Mouse (Mus musculus): ENCODE data around the gene Tmem117. TPM values are rescaled to one million over a fixed set of nuclear protein-coding genes. Genes with fewer than 3 reads are reported as not detected.

Tmem117 gene
- polyA plus RNA-seq, 1 experiment from 2014 or later, result 2.3 TPM

DNA sequence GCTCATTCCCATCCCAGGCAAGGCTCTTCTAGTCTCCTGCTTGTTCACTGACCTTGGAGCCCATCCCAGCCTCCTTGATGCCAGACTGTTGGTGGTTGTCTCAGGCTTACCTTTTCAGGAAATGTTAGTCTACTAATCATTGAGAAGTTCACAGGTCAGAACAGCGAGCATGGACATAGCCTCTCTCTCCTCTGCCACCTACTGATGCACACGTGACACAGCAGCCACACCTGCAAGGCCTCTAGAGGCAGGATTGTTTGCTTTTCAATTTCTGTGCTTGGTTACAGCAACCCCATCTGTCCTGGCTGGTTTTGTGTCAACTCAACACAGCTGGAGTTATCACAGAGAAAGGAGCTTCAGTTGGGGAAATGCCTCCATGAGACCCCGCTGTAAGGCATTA lies 52.1 kb downstream of the Tmem117 start:
- ATAC-seq, result no peak
- H3K9me3 ChIP-seq (replicated peaks; ENCODE audit: control insufficient read depth, low read length), result no peaks in the 10 kb centered on the region
- no peaks in the 10 kb centered on the region for H3K36me3 ChIP-seq (ENCODE audit: control insufficient read depth, insufficient read depth, low read length)
- H3K27me3 ChIP-seq (replicated peaks; ENCODE audit: control insufficient read depth, insufficient read depth, low read length), result no peaks in the 10 kb centered on the region
- no peak overlapping the region for H3K9ac ChIP-seq (ENCODE audit: low read length)
- DNase-seq (ENCODE audit: low spot score), result no peak
- no peak overlapping the region for H3K4me2 ChIP-seq (ENCODE audit: low read length)
- WGBS, result 71% methylated on average over 3 of the region's 3 CpGs
- H3K27ac ChIP-seq (ENCODE audit: low read depth, low read length), result no peak overlapping the region
- no peak overlapping the region for H3K4me3 ChIP-seq (ENCODE audit: low read depth, low read length)
- no peaks in the 10 kb centered on the region for H3K4me1 ChIP-seq (ENCODE audit: control insufficient read depth, insufficient read depth, low read length)

GRCm38 (mm10) chr15:94684269-94684668 lies 55.2 kb downstream of the Tmem117 start:
- no peak for DNase-seq (ENCODE audit: low spot score)
- H3K4me3 ChIP-seq (ENCODE audit: low read depth, low read length), result no peak overlapping the region
- ATAC-seq, result no peak
- H3K36me3 ChIP-seq (ENCODE audit: control insufficient read depth, insufficient read depth, low read length), result no peaks in the 10 kb centered on the region
- no peak overlapping the region for H3K27ac ChIP-seq (ENCODE audit: low read depth, low read length)
- WGBS, result 76% methylated on average over 7 of the region's 7 CpGs
- H3K4me1 ChIP-seq (ENCODE audit: control insufficient read depth, insufficient read depth, low read length), result no peaks in the 10 kb centered on the region
- no peaks in the 10 kb centered on the region for H3K27me3 ChIP-seq (replicated peaks; ENCODE audit: control insufficient read depth, insufficient read depth, low read length)
- no peak overlapping the region for H3K4me2 ChIP-seq (ENCODE audit: low read length)
- H3K9ac ChIP-seq (ENCODE audit: low read length), result no peak overlapping the region
- H3K9me3 ChIP-seq (replicated peaks; ENCODE audit: control insufficient read depth, low read length), result no peaks in the 10 kb centered on the region

DNA sequence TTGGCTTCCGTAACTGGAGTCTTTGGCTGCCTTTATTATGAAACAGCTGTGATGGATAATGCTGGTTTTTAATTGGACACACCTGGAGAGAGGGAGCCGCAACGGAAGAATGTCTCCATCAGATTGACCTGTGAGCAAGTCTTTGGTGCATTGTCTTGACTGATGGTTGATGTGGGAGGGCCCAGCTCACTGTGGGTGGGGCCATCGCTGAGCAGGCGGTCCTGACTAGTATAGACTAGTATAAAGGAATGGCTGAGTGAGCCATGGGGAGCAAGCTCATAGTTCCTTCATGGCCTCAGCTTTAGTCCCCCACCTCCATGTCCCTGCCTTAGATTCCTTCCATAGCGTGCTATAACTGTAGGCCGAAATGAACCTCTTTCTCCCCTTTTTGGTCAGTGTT lies 58.1 kb downstream of the Tmem117 start:
- ATAC-seq, result no peak
- no peak overlapping the region for H3K9ac ChIP-seq (ENCODE audit: low read length)

DNA sequence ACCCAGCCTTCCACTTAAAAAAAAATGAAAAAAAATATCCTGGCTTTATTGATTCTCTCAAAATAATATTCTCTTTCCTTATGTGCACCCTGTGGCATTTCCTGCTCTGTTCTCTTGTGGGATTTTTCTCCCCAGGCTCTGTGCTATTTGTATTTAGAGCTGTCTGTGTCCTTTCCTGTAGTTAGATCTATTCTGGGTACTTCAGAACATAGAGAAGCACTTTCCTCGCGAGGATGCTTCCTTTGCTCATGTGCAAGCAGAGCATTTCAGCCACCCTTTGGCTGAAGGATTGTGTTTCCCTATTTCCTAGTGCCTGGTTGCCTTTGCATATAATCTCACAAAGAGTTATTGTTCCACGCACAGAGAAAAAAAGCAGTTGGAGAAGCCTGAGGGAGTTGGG lies 58.6 kb downstream of the Tmem117 start:
- Histone ChIP-seq H3K9ac (ENCODE audit: low read length) (no peak overlapping the region), H3K4me3 (ENCODE audit: low read depth, low read length) (no peak overlapping the region), H3K9me3 (replicated peaks; ENCODE audit: control insufficient read depth, low read length) (no peaks in the 10 kb centered on the region), H3K36me3 (ENCODE audit: control insufficient read depth, insufficient read depth, low read length) (no peaks in the 10 kb centered on the region), H3K4me1 (ENCODE audit: control insufficient read depth, insufficient read depth, low read length) (no peaks in the 10 kb centered on the region), H3K27ac (ENCODE audit: low read depth, low read length) (no peak overlapping the region), H3K4me2 (ENCODE audit: low read length) (no peak overlapping the region), H3K27me3 (replicated peaks; ENCODE audit: control insufficient read depth, insufficient read depth, low read length) (no peaks in the 10 kb centered on the region)
- ATAC-seq (no peak), DNase-seq (ENCODE audit: low spot score) (no peak)
- 76% methylated on average over 3 of the region's 3 CpGs for WGBS

More for the DNA sequence above, 58.1 kb downstream of the Tmem117 start:
- DNase-seq (ENCODE audit: low spot score), result no peak
- no peaks in the 10 kb centered on the region for H3K9me3 ChIP-seq (replicated peaks; ENCODE audit: control insufficient read depth, low read length)
- no peaks in the 10 kb centered on the region for H3K4me1 ChIP-seq (ENCODE audit: control insufficient read depth, insufficient read depth, low read length)
- no peak overlapping the region for H3K27ac ChIP-seq (ENCODE audit: low read depth, low read length)
- no peaks in the 10 kb centered on the region for H3K36me3 ChIP-seq (ENCODE audit: control insufficient read depth, insufficient read depth, low read length)
- no peak overlapping the region for H3K4me3 ChIP-seq (ENCODE audit: low read depth, low read length)
- H3K4me2 ChIP-seq (ENCODE audit: low read length), result no peak overlapping the region
- H3K27me3 ChIP-seq (replicated peaks; ENCODE audit: control insufficient read depth, insufficient read depth, low read length), result no peaks in the 10 kb centered on the region
- WGBS, result 90% methylated on average over 7 of the region's 7 CpGs

- Histone ChIP-seq H3K27ac (ENCODE audit: low read depth, low read length) (no peak overlapping the region), H3K4me2 (ENCODE audit: low read length) (no peak overlapping the region), H3K4me3 (ENCODE audit: low read depth, low read length) (no peak overlapping the region), H3K9me3 (replicated peaks; ENCODE audit: control insufficient read depth, low read length) (no peaks in the 10 kb centered on the region), H3K9ac (ENCODE audit: low read length) (no peak overlapping the region), H3K4me1 (ENCODE audit: control insufficient read depth, insufficient read depth, low read length) (no peaks in the 10 kb centered on the region), H3K36me3 (ENCODE audit: control insufficient read depth, insufficient read depth, low read length) (no peaks in the 10 kb centered on the region), H3K27me3 (replicated peaks; ENCODE audit: control insufficient read depth, insufficient read depth, low read length) (no peaks in the 10 kb centered on the region)
- 84% methylated on average over 5 of the region's 5 CpGs for WGBS
- no peak for ATAC-seq
- DNase-seq (ENCODE audit: low spot score), result no peak
Measured at GRCm38 (mm10) chr15:94689195-94689883, 60.3 kb downstream of the Tmem117 start.

- Histone ChIP-seq H3K36me3 (ENCODE audit: control insufficient read depth, insufficient read depth, low read length) (no peaks in the 10 kb centered on the region), H3K27me3 (replicated peaks; ENCODE audit: control insufficient read depth, insufficient read depth, low read length) (no peaks in the 10 kb centered on the region), H3K9me3 (replicated peaks; ENCODE audit: control insufficient read depth, low read length) (no peaks in the 10 kb centered on the region), H3K27ac (ENCODE audit: low read depth, low read length) (no peak overlapping the region), H3K9ac (ENCODE audit: low read length) (no peak overlapping the region), H3K4me3 (ENCODE audit: low read depth, low read length) (no peak overlapping the region), H3K4me1 (ENCODE audit: control insufficient read depth, insufficient read depth, low read length) (no peaks in the 10 kb centered on the region), H3K4me2 (ENCODE audit: low read length) (no peak overlapping the region)
- DNase-seq (ENCODE audit: low spot score) (peak; percentile 38), ATAC-seq (no peak)
- WGBS, result 65% methylated on average over 6 of the region's 6 CpGs
Measured at GRCm38 (mm10) chr15:94689884-94690231, 60.8 kb downstream of the Tmem117 start.

GRCm38 (mm10) chr15:94722759-94723158 lies 93.7 kb downstream of the Tmem117 start:
- 29% methylated on average over 5 of the region's 5 CpGs for WGBS

DNA sequence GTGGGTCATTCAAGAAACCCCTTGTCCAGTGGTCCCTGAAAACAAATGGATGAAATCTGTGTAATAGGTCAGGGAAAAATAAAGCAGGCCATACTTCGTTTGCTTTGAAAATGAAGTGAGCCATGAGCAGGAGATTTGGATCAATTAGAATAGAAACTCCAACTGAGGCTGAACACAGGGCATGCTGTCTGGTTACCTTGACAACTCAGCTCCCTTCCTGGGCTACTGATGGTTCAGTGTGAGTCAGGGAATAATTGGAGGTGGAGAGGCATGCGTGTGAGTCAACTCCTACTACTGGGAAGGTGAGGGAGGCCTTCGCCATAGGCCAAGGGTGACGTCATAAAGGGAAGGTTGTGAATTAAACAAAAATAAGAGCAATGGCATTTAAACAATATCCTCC lies 103.1 kb downstream of the Tmem117 start:
- Histone ChIP-seq H3K4me2 (ENCODE audit: low read length) (no peak overlapping the region), H3K9me3 (replicated peaks; ENCODE audit: control insufficient read depth, low read length) (no peaks in the 10 kb centered on the region), H3K9ac (ENCODE audit: low read length) (no peak overlapping the region), H3K4me1 (ENCODE audit: control insufficient read depth, insufficient read depth, low read length) (peaks cover 7% of the 10 kb centered on the region; the same call in 1 of the 2 replicates), H3K4me3 (ENCODE audit: low read depth, low read length) (no peak overlapping the region), H3K27me3 (replicated peaks; ENCODE audit: control insufficient read depth, insufficient read depth, low read length) (no peaks in the 10 kb centered on the region), H3K36me3 (ENCODE audit: control insufficient read depth, insufficient read depth, low read length) (no peaks in the 10 kb centered on the region), H3K27ac (ENCODE audit: low read depth, low read length) (no peak overlapping the region)
- DNase-seq (ENCODE audit: low spot score) (peak; percentile 51), ATAC-seq (no peak)
- WGBS, result 18% methylated on average over 4 of the region's 4 CpGs

More at GRCm38 (mm10) chr15:94722759-94723158, 93.7 kb downstream of the Tmem117 start:
- H3K36me3 ChIP-seq (ENCODE audit: control insufficient read depth, insufficient read depth, low read length), result no peaks in the 10 kb centered on the region
- no peaks in the 10 kb centered on the region for H3K27me3 ChIP-seq (replicated peaks; ENCODE audit: control insufficient read depth, insufficient read depth, low read length)
- DNase-seq (ENCODE audit: low spot score), result peak; percentile 91
- no peak for ATAC-seq
- H3K4me2 ChIP-seq (ENCODE audit: low read length), result no peak overlapping the region
- H3K9ac ChIP-seq (ENCODE audit: low read length), result no peak overlapping the region
- H3K9me3 ChIP-seq (replicated peaks; ENCODE audit: control insufficient read depth, low read length), result no peaks in the 10 kb centered on the region
- peaks cover 2% of the 10 kb centered on the region; the same call in 1 of the 2 replicates for H3K4me1 ChIP-seq (ENCODE audit: control insufficient read depth, insufficient read depth, low read length)
- H3K4me3 ChIP-seq (ENCODE audit: low read depth, low read length), result no peak overlapping the region
- no peak overlapping the region for H3K27ac ChIP-seq (ENCODE audit: low read depth, low read length)

DNA sequence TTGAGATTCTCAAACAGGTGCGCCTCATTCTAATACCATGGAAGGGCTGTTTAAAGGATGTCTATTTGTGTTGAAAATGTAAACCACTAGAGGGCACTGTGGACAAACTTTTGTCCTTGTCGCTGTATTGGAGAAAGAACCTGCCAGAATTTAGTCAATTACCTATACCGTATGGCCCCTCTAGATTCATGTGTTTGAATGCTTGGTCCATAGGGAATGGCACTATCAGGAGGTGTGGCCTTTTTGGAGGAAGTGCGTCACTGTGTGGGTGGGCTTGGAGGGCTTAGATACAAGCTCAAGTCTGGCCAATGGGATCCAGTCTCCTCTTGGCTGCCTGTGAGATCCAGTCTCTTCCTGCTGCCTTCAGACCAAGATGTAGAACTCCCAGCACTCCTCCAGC lies 140.2 kb downstream of the Tmem117 start:
- ATAC-seq (peak; percentile 77), DNase-seq (ENCODE audit: low spot score) (peak; percentile 92)
- Histone ChIP-seq H3K27me3 (replicated peaks; ENCODE audit: control insufficient read depth, insufficient read depth, low read length) (no peaks in the 10 kb centered on the region), H3K4me1 (ENCODE audit: control insufficient read depth, insufficient read depth, low read length) (peaks cover 3% of the 10 kb centered on the region; the same call in 1 of the 2 replicates), H3K4me3 (ENCODE audit: low read depth, low read length) (no peak overlapping the region), H3K9ac (ENCODE audit: low read length) (no peak overlapping the region), H3K36me3 (ENCODE audit: control insufficient read depth, insufficient read depth, low read length) (no peaks in the 10 kb centered on the region), H3K9me3 (replicated peaks; ENCODE audit: control insufficient read depth, low read length) (0 out of 2 replicates have a peak, but pooled peaks cover 3% of the 10 kb centered on the region), H3K27ac (ENCODE audit: low read depth, low read length) (no peak overlapping the region), H3K4me2 (ENCODE audit: low read length) (no peak overlapping the region)
- 23% methylated on average over 4 of the region's 4 CpGs for WGBS

Measured in forebrain, embryonic 14.5 days (tissue).